Mouse (Mus musculus) monocyte, adult 2 months (primary cell): Measurements from ENCODE around the gene Tnf.

ENCODE experiments used
- DNase-seq, 2 experiments: peaks; one replicate each; pipeline ENCODE4 v3.0.0; 2022; ENCODE audit warnings: low spot score in 2 of 2, low read depth in 1 of 2

Gene Tnf

DNA sequence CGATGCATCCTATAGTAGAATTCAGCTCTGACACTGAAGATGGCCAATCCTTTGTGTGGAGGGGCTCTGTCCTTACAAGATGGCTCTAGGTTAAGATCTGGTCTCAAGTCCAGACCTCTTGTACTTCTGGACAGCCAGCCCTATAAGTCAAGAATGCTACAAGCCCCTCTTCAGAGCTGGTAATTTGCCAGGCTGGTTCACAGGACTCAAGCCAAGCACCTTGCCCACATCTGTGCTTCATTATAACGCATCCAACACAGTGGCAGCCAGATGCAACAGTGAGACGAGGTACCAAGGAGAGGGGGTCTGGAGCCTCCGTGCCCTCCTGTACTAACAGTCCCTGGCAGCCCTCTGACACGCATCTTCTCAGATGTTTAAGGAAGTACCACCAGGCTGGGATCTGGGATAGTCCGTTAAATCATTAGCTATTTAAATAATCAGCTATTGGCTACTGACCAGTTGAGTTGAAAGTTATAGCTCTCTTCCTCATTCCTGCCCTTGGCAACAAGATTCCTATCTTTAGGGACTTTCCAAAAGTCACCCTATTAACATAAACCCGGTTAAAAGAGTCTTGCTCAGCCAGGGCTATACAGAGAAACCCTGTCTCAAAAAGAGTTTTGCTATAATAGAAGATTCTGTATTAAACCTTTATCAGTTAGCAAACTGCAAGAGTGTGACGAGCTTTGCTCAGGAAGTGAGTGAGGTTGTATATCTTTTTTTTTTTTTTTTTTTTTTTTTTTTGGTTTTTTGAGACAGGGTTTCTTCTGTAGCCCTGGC is 27.4 kb downstream of the Tnf start:
- no peak for DNase-seq

DNA sequence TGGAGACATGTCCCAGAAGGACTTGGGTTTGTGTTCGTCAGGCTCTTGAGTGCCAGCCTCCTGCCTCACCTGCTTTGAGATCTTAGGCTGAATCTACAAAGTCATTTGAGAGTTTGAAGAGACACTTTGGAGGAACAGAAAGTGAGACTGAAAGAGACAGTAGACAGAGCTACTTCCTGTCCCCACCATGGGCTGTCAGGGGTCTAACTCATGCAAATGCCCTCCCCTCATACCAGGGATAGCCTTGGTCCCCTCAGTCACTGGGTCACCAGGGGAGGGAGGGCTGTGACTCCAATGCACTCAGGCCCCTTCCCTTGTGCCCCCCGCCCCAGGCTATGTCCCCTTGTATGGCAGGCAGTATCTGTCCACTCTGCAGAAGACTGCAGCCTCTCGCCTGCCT is 28.5 kb downstream of the Tnf start:
- no peak for DNase-seq

DNA sequence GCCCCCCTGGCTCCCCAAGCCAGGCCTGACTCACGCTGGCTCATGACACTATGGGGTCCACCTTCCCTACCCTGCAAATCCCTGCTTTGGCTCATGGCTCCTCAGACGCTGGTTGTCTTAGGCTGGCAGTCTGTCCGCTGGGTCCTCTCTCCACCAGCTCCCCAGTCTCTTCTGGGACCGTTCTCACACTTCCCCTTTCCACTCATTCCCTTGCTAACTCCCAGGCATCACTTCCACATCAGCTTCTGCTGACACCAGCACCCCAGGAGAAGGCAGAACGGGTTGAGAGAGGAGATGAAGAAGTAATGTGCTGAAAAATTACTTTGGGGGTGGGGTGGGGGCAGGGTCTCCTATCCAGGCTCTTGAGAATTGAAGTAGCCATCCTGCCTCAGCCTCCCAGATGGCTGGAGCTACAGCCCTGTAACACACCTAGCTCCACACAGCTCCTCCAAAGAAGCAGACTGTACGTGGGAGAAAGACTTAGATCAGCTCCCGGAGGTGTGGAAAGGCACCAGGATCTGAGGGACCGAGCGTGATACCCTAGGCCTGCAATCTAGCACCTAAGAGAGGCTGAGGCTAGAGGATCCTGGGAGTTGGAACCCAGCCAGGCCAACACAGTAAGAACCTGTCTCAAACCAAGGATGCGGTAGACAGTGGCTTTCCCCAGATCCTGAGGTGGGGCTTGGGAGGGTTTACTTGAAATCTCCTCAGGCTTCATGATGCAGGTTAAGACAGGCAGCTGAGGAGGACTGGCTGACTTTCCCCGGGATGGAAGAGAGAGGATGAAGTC is 29.2 kb downstream of the Tnf start:
- peak in 1 of 2 experiments; percentile 35 for DNase-seq

DNA sequence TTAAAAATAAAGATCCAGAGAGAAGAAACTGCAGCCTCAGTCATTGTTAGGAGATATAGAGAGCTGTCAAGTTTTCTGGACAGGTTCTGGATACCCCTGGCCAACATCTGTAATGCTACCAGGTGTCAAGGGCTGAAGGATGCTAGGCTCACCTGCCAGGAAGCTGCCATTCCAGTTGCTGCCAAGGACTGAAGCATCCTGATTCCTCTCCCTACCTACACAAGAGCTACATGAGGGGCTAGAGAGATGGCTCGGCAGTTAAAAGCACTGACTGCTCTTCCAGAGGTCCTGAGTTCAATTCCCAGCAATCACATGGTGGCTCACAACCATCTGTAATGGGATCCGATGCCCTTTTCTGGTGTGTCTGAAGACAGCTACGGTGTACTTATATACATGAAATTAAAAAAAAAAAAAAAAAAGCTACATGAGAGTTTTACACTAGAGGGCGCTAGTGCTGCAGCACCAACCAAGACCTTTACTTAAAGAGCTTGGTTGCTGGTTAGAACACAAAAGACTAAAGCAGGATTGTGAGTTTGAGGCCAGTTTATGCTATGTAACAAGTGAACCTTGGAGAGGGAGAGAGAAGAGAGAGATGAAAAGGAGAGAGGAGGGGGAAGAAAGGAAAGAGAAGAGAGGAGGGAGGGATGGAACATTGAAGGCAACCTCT is 33.1 kb downstream of the Tnf start:
- DNase-seq: no peak

DNA sequence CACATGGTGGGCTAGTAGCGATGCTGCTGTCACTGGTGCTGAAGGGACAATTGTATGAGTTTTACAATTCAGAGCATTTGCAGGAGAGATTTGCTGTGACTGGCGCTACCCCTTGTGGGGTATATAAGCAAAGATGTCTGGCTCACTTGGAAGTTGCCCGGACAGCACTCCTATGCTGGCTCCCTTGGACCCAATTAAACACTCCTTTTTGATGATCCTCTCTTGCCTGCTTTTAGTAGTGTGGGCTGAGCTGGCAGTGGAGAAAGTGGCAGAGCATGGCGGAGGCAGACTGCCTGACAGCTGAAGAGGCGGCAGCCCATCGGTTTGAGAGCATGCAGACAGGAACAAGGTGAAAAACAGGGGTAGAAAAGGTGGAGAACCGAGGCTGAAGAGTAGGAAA is 34.0 kb downstream of the Tnf start:
- DNase-seq: no peak

DNA sequence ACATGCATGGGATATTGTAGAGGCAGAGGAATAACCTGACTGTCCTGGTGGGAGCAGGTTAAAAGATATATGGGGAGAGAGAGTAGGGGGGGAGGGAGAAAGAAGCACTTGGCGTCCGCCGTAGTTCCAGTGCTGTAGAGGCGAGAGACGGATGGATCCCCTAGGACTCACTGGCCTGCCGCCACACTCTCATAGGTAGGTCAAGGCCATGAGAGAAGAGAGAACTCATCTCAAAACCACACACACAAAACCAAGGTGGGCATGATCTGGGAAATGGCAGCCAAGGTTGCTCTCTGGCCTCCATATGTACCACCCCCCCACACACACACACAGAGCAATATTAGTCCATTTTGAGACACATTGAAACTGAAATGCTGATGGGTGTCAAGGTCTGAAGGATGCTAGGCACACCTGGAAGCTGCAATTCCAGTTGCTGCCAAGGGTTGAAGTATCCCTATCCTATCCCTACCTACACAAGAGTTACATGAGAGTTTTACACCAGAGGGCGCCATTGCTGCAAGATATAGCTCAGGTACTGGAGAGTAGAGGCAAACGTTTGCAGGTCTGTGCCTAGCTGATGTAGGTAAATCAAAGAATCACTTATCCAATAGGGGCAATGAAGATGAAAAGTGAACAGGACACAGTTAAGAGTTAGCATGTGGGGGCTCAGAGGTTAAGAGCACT is 35.3 kb downstream of the Tnf start:
- no peak for DNase-seq

DNA sequence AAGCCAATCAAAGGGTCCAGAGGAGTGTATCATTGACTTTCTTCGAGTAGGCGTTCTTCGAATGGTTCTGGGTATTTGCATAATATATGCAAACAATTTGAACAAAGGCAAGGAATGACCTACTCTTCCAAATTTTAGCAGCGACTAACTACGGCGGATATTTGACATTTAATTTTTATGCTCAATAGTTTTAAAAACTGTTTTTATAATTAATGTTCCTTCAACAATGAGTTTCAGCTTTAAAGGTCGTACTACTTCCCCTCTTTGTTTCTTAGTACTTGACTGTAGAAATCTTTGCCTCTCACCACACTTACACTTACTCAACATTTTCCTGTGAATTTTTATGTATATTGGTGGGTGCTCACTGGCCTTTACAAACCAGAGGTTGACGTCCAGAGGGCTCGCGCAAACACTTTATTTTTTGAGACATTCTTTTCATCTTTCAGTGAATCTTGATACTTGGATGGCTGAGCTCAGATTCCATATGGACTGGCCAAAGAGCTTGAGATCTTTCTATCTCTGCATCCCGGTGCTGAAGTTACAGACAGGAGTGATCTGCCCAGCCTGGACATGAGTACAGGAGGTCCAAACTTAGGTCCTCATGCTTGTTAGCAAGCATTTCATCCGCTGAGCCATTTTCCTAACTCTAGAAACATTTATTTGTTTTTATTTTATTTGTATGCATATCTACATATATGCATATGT is 36.2 kb downstream of the Tnf start:
- DNase-seq: no peak

DNA sequence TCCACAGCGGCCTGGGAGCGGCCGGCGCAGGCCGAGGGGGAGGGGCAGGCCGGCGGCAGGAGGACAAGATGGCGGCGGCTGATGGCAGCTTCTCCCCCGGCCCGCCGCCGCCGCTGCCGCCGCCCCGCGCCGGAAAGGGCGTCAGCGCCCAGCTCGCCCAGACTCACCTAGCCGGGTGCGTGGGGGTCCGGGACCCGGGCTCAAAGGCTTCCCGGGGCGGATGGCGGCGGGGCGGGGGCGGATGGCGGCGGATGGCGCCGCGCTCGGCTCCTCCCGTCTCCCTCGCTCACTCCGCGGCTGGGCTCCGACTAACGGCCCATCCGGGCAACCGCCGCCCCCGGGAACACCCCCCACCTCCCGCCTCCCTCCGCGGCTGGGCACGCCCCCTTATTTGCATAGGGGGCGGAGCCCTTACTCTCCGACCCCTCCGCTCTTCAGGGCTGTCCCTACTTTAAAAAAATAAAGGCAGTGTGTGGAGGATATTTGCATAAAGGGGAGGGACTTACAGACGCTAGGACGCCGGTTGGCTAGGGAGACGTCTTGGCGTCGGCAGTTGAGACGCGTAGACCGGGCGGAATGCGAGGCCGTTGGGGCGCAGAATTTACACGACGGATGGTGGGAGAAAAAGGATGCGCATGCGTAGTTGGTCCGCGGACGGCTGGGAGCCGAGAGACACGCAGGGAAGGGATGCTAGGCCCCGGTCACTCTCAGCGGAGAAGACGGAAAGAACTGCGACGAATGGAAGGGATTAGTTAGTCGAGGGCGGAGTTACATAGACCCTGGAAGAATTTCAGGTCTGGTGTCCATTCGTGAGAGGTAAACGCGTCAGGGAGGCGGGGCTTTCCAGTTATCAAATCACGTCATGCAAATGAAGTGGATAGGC is 37.0 kb downstream of the Tnf start, which contains the start of gene Prrc2a:
Gene Prrc2a, minus strand, starts transcription at position 330 of the 883 bp plus-strand sequence.
- DNase-seq: peak; percentile 93 to 96

DNA sequence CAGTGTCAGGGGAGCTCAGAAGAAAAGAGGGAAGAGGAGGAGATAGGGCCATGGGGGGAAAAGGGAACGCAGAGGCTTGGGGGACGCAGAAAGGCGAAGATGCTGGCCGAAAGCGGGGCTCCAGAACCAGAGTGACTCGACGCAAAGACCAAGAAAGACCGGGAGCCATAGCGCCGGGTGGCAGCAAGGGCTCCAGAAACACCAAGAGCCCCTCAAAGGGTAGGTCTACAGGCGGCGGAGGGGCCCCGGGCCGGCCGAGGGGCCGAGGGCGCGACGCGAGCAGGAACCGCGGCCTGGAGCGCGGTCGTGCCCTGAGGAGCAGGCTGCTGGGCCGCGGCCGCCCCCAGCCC is 37.6 kb downstream of the Tnf start:
- DNase-seq: no peak

DNA sequence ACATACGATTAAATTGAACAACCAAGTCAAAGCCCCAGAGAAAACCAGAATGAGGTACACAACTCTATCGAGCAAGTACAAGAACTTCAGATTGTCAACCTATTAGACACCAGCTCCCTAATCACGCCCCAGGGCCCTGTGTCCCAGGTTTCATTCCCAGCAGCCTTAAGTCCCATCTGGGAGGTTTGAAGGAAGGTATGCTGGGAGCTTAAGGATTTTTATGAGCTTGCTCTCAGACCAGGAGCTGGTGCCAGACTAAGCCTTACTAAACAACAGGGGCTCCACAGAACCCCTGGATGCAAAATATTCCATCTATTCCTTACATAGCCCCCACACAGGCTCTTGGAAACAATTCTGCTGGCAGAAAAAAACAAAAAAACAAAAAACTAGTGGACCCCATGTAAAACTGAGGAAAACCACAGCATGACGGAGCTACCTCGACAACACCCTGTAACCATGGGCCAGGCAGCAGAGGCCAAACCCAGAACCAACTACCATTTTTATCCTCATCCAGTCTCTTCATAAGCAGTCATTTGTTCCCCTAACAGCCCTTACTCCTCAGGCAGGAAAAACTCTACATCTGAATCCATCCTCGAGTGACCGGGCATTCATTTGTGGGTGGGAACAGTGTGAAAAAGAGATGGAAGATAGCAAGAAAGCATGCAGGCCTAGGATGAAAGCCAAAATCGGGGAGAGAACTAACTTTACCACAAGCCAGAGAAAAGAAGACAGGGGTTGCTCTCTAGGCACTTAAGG is 38.3 kb downstream of the Tnf start:
- no peak for DNase-seq

DNA sequence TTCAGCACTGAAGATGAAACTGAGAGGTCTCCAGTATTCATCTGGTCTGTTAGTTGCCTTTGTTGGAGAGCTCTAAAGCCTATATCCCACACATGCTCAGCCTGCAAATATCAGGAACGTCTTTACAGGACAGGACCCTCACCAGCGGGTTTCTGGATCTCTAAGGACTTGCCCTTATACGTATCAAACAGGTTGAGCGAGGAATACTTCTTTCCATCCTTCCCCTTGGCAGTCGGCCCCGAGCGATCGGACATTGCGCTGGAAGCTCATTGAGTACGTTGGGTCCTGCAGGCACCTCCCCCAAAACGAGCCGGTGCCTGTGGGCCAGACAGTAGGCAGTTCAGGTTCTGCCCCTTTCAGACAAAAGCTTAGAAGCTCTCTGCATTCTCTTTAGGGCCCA is 39.1 kb downstream of the Tnf start:
- no peak for DNase-seq

DNA sequence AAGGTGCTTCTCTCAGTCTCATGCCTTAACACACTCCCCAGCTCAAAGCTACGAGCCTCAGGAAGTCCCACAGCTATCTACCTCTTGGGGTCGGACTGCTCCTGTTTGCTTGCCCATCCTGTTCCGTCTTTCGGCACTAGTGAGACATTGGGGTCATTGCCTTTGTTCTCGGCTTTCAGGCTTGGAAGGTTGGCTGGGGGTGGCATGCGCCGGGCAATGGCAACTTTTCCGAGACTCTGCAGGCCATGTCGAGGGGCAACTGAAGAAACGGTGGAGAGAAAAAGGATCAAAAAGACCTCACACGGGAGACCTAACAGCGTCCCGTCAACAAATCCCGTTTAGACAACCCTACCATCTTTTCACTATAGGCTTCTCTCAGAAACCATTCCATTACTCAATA is 39.7 kb downstream of the Tnf start:
- DNase-seq: no peak

DNA sequence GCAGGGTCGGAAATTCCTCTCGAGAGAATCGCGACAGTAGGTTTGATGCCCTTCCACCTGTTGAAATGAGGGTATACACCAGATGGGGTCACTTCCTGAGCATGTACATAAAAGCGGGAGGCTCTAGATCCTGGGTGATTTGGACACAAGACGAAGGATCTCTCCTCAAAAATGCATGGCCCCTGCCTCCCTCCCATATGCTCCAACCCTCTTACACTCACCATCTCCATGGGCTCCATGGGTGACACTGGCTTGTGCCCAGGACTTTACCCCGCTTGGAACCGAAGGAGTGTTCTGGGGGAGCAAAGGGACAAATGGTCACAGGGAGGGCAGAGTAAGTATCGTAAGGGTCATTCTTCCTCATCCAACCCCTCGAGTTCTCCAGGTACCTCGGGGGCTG is 40.4 kb downstream of the Tnf start:
- no peak for DNase-seq

DNA sequence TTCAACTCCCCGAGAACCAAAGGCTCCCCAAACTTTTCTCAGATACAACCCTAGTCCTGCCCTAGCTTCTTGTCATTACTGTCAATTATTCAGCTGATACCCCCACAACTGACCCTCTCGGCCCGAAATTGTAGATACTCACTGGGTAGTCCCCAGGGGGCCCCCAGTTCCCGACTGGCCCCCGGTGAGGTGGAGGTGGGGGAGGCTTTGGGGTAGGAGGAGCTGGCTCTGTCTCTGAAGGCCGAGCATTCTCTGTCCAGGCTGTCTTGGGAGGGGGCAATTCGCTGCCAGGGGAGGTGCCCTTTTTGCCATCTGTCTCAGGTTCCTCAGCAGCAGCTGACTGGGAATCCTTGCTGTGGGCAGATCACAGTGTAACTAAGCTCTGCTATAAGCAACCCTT is 42.2 kb downstream of the Tnf start:
- no peak for DNase-seq

DNA sequence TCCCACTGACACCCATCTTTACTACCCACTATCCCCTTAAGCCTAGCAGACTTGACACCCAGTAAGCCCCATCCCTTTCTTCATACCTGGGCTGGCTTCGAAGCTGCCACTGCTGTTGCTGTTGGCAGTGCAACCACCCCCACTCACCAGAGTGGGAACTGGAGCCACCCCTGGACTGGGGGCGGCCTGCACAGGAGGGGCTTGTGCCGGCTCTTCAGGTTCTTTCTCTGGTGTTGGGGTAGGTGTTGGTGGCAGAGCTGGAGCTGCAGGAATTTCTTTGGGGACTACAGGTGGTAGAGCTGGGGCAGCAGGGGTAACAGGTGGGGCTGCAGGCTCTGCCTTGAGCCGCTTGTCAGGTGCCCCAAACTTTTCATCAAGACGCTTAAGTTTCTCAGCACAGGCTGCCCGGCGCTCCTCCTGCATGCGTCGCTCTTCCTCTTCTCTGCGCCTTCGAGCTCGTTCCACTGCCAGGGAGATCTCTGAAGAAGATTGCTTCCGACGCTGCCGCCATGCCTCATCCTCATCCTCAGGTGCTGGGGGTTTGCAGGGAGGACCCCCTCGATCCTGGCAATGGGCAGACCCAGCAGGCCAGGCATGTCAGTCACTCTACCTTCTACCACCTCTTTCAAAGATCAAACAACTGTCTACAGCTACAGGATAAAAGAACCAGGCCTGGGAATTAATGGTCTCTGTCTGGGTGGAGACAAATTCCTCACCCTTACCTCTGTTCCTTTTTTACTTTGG is 42.8 kb downstream of the Tnf start:
- no peak for DNase-seq

DNA sequence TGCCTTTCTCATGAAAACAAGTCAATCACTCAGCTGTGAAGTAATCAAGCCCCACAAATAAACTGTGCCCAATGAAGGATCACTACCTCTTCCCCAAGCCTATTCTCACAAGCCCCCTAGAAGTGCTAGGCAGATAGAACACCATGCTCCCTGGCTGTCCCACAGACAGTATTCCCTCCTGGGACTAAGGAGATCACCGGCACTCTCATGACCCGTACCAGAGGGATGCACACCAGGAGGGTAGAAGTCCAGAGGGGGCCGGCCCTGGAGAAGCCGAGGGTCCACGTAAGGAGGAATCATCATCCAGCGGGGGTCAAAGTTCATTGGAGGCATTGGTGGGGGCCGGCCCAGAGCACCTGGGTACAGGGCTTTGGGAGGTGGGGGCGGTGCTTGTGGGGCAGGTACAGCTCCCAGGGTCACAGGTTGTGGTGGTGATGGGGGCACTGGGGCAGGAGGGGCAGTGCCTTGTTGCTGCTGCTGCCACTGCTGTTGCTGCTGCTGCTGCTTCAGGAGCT is 44.1 kb downstream of the Tnf start:
- DNase-seq: no peak

DNA sequence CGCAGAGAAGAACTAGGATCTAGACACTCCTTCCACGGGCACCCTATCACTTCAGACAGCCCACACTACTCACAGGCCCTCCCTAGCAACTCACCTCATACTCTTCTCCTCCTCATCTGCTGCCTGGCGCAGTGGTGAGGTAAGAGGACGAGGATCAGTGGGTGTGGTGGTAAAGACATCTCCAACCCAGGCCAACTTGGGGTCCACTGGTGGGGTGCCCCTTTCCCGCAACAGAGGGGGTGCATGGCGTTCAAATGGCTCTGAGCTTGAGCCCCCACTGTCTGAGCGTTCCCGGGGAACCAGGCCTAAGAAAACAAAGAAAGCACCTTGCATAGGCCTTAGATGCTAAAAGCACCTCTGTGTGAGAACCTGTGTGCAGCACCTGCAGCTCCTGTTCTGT is 44.6 kb downstream of the Tnf start:
- DNase-seq: no peak

DNA sequence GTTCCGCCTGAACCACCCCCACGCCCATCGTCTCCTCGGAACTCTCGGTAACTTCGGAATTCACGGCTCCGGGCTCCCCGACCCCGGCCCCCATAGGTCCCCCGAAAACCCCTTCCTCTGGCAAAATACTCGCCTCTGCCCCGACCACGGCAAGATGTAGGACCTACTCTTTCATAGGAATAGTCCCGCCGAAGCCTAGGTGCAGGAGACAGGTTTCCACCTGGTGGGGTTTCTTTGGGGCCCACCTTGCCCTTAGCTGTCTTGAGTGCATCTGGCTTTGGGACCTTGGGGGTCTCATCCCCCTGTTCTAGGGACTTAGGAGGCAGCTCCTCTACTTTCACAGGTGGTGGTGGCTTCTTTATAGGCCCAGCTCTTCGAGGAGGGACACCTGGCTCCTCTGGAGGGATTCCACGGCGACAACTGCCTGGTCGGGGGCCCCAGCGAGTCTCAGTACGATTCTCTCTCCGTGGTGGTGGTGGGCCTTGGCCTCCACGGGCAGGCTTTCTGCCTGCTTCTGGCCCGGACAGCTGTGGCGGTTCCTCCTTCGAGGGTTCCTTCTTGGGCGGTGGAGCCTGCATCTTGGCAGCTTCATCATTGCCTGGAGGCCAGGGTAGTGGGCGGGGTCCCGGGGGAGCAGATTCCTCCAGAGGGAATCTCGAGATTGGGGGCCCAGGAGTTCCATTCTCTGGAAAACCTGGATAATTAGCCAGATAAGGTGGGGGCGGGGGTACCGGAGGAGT is 45.2 kb downstream of the Tnf start:
- DNase-seq: no peak
